Mouse (Mus musculus) E14TG2a.4 (cell line): ENCODE data around the gene Cfap54.

ENCODE experiments used
- H3K27me3 ChIP-seq: 2 replicates; pipeline ENCODE4 v1.6.1; 2014; ENCODE audit warnings: low read length, control low read depth; ENCODE audit not compliant: insufficient read depth
- H3K36me3 ChIP-seq: 2 replicates; pipeline ENCODE4 v1.6.1; 2014; ENCODE audit warnings: low read length, control low read depth; ENCODE audit not compliant: insufficient read depth
- H3K4me1 ChIP-seq: replicated peaks from 2 replicates; pipeline ENCODE4 v1.6.1; 2014; ENCODE audit warnings: low read depth, low read length, control low read depth
- H3K4me3 ChIP-seq: replicated peaks from 2 replicates; pipeline ENCODE4 v1.5.1; 2014; ENCODE audit warnings: mild to moderate bottlenecking, low read length
- H3K9me3 ChIP-seq: 2 replicates; pipeline ENCODE4 v1.6.1; 2014; ENCODE audit warnings: low read length, control low read depth
- CTCF ChIP-seq: conservative IDR thresholded peaks from 2 replicates; pipeline ENCODE4 v1.5.1; 2014; ENCODE audit warnings: low read length
- NANOG ChIP-seq: IDR thresholded peaks from 2 replicates; pipeline ENCODE4 v1.6.1; 2014; ENCODE audit warnings: borderline replicate concordance, low read length, mixed read lengths
- POU5F1 ChIP-seq: IDR thresholded peaks from 2 replicates; pipeline ENCODE4 v1.6.1; 2014; ENCODE audit warnings: low read length, borderline replicate concordance

Gene Cfap54

DNA sequence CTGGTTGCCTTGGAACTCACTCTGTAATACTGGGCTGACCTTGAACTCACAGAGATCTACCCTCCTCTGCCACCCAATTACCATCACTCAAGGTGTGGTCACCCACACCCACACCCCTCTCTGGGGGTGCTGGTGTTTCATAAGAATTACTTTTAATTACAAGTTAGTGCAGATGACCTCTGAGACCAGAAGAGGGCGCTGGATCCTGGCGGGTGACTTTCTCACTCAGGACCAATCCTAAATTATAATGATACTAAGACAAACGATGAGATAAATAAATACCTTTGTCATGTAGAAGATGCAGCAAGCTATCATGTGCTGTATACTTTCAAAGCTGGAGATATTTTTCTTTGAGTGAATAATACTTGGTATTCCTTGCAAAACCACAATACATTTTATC is 87.1 kb downstream of the Cfap54 start:
- Histone ChIP-seq H3K4me3 (no peak overlapping the region), H3K27me3 (peaks cover 3% of the 10 kb centered on the region; the same call in 1 of the 2 replicates), H3K4me1 (no peaks in the 10 kb centered on the region), H3K36me3 (no peaks in the 10 kb centered on the region), H3K9me3 (no peaks in the 10 kb centered on the region)
- TF ChIP-seq NANOG (no peak), CTCF (no peak; the same call in 1 of the 2 replicates), POU5F1 (no peak)

DNA sequence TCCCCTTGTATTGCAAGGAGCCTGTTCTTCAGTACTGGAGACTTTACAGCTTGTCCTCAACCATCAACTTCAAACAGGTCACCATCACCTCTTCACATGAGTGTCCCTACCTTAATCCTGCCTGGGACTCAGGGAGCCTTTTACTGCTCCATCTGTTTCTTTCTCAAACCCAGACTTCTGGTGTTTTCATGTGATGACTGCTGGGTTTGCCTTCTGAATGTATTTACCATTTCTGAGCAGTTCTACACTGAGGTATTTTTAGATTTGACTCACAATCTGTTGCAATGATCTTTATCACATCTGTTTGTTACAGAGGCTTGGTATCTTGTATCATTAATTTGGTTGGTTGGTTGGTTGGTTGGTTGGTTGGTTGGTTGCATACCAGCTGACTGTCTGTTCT is 88.9 kb downstream of the Cfap54 start:
- no peaks in the 10 kb centered on the region for H3K9me3 ChIP-seq
- TF ChIP-seq CTCF (no peak), POU5F1 (no peak), NANOG (no peak)
- H3K4me1 ChIP-seq, result no peaks in the 10 kb centered on the region
- H3K4me3 ChIP-seq, result no peak overlapping the region
- no peaks in the 10 kb centered on the region for H3K36me3 ChIP-seq
- H3K27me3 ChIP-seq, result no peaks in the 10 kb centered on the region

DNA sequence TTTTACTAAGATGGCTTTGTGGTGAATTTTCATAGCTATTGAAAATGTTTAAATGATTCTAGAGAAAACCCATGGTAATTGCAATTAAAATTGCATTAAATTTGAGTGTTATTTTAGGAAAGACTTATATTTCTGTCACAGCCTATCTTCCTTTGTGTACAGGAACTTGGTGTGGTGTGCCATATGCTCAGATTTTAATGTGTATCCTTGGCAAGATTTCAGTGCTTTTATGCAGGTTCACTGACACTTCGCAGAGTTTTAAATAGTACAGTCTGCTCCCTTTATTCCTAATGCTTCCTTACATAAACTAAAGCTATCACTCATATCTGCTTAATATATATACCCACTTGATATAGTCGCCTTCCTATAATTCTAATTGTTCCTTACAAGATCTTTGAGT is 90.8 kb downstream of the Cfap54 start:
- Histone ChIP-seq H3K36me3 (no peaks in the 10 kb centered on the region), H3K4me3 (no peak overlapping the region), H3K27me3 (no peaks in the 10 kb centered on the region), H3K9me3 (no peaks in the 10 kb centered on the region), H3K4me1 (no peaks in the 10 kb centered on the region)
- no peak for TF ChIP-seq CTCF
- no peak for TF ChIP-seq POU5F1
- no peak for TF ChIP-seq NANOG

DNA sequence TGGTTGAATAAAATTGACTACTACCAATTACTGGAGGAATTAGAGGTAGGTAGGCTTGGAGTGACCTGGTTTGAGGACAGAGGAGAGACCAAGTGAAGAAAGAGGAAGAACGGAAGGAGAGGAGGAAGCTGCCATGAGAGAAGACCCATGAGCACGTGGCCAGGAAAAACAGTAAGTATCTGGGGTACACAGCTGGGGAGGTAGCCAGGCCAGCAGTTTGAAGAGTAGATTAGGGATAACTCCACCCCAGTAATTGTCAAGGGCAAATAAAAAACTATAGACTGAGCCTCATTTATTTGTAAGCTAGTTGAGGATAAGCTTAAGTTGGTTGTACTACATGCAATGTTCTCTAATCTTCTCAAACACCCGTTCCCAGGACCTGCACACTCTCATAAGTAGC is 116.3 kb downstream of the Cfap54 start:
- TF ChIP-seq NANOG, result no peak
- TF ChIP-seq POU5F1, result no peak
- TF ChIP-seq CTCF, result no peak
- Histone ChIP-seq H3K9me3 (no peaks in the 10 kb centered on the region), H3K4me1 (no peaks in the 10 kb centered on the region), H3K4me3 (no peak overlapping the region), H3K36me3 (no peaks in the 10 kb centered on the region), H3K27me3 (no peaks in the 10 kb centered on the region)

DNA sequence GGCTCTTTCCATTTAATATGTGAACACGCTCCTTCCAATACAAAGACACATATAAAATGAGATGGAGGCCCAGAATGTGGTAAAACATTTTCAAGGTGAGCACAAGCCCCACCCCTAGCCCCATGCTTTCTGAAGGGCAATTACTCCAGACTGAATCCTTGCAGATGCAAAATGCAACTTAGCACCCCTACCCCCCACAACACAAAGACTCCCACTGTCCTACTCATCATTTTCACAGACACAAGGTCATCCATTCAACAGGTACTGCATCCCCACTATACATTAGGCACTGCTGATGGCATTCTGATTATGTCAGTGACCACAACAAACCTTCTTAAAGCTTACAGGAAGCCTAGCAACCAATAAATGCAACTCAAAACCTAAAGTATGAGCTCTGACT is 131.4 kb downstream of the Cfap54 start:
- H3K4me1 ChIP-seq, result peaks cover 12% of the 10 kb centered on the region
- H3K27me3 ChIP-seq, result no peaks in the 10 kb centered on the region
- H3K9me3 ChIP-seq, result no peaks in the 10 kb centered on the region; the same call in 1 of the 2 replicates
- H3K36me3 ChIP-seq, result no peaks in the 10 kb centered on the region
- TF ChIP-seq POU5F1, result no peak
- TF ChIP-seq CTCF, result no peak
- TF ChIP-seq NANOG, result peak; percentile 63; the same call in 1 of the 2 replicates
- H3K4me3 ChIP-seq, result no peak overlapping the region

DNA sequence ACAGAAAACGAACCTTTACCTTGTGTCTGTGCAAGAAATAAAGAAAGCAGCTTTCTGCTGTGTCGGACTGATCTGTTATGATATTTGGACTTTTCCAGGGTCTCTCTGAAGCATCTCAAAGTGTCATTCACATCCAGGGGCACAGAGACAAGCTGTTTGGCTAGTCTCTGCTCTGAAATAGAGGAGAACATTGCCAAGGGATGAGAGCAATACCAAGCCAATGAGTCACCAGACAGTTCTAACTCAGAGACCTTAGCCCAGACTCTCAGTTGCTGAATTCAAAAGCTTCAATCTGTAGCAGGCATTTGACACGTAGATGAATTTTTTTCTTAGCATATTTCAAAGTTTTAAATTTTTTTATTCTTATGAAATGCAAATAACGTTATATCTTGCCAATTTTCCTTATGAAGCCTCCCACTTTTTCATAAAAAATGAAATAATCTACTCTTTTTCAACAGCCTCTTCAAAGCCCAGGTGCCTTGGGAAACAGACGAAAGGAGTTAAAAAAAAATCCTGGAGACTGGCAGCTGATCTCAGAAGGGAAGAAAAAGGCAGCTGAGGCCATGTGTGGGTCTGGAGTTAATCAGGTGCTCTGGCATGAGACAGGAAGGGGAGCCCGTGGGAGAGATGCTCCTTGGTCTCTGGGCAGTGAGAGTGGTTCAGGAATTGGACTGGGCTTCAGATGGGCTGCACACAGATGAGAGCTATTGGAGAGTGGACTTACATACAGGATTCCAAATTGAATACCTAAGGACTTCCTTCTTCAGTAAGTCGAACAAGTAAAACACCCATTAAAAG is 138.4 kb downstream of the Cfap54 start:
- H3K27me3 ChIP-seq, result no peaks in the 10 kb centered on the region
- H3K4me1 ChIP-seq, result no peaks in the 10 kb centered on the region
- H3K36me3 ChIP-seq, result no peaks in the 10 kb centered on the region
- H3K4me3 ChIP-seq, result no peak overlapping the region
- H3K9me3 ChIP-seq, result no peaks in the 10 kb centered on the region
- no peak for TF ChIP-seq POU5F1
- no peak for TF ChIP-seq CTCF
- TF ChIP-seq NANOG, result no peak

DNA sequence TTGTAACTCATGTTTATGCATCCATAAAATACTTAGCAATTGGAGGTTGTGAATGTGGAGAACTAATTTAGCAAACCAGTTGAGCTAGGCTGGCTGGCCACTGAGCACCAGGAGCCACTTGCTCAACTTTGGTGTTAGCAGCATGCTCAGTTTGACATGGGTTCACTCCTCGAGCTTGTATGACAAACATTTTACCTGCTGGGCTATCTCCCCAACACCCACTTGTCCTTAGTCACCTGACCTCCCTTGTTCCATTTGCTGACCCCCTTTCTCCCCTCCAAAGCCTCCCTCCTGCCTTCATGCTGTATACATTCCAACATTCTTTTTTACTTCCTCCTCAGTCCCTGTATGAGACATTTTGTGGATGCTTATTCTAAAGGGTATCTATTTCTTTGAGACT is 139.8 kb downstream of the Cfap54 start:
- Histone ChIP-seq H3K4me1 (no peaks in the 10 kb centered on the region), H3K36me3 (no peaks in the 10 kb centered on the region), H3K9me3 (no peaks in the 10 kb centered on the region), H3K4me3 (no peak overlapping the region), H3K27me3 (no peaks in the 10 kb centered on the region)
- TF ChIP-seq CTCF, result no peak
- no peak for TF ChIP-seq NANOG
- TF ChIP-seq POU5F1, result no peak

DNA sequence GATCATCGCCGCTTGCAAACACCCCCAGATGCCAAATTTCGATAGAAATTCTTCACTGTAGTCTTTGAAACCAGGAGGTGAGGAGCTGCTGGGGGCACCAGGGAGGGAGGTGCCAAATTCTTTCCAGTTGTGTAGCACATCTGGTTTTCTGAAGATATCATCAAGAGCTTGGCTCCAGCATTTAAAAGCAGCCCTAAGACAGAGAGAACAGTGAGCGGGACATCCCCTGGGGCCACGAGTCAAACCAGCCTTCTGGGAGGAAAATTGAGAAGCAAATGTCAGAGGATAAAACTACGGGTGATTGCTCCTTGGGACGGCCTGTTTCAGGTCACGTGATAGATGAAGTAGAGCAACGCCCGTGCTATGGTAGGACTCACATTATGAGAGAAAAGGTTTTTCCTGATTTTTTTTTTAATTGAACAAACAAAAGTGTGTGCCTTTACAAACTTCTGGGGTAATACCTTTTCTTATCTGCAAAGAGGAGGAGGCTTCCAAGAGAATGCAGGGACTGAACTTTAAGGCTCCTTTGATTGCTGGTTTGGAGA is 143.6 kb downstream of the Cfap54 start:
- H3K9me3 ChIP-seq, result no peaks in the 10 kb centered on the region
- H3K36me3 ChIP-seq, result no peaks in the 10 kb centered on the region
- TF ChIP-seq NANOG (no peak), CTCF (no peak), POU5F1 (no peak)
- no peak overlapping the region for H3K4me3 ChIP-seq
- no peaks in the 10 kb centered on the region for H3K4me1 ChIP-seq
- H3K27me3 ChIP-seq, result no peaks in the 10 kb centered on the region
